Mouse (Mus musculus): Measurements from ENCODE around the gene Rfc3. TPM values are rescaled to one million over a fixed set of nuclear protein-coding genes. Genes with fewer than 3 reads are reported as not detected.

Gene Rfc3
- polyA plus RNA-seq, 1 experiment from 2014 or later = 86.4 TPM

Other genes with a start within 250 kb of the Rfc3 start
- not detected in 2 replicates for gene Gm42906, start 223.1 kb downstream of the Rfc3 start, polyA plus RNA-seq (2015; fragmentation: Nextera tagmentation; extraction: Ambion mirVana)
- not detected in 2 replicates for gene Vmn2r18, start 45.2 kb downstream of the Rfc3 start, polyA plus RNA-seq (2015; fragmentation: Nextera tagmentation; extraction: Ambion mirVana)

Data from forebrain, embryonic 15.5 days (tissue).